Comparison of ENCODE assay signal across 8 mouse cellular contexts in genomic region chr10:52704101-52705051, GRCm38 (mm10). TPM values are rescaled to one million over a fixed set of nuclear protein-coding genes. Genes with fewer than 3 reads are reported as not detected.
DNase-seq lines count a peak whose midpoint lies in the region; ATAC-seq lines count a peak whose summit lies in the region.

No protein-coding gene starts in this region.

- H3K9me3 ChIP-seq in lung, embryonic 16.5 days (ENCODE audit: control insufficient read depth, low read length): no peaks in the 10 kb centered on the region
- H3K9me3 ChIP-seq in kidney, embryonic 15.5 days (replicated peaks): no peaks in the 10 kb centered on the region
- no peaks in the 10 kb centered on the region for H3K9me3 ChIP-seq in liver, embryonic 12.5 days (replicated peaks)

- H3K4me2 ChIP-seq in lung, embryonic 16.5 days (ENCODE audit: low read depth, low read length): peak overlapping the region; percentile 59
- H3K4me2 ChIP-seq in kidney, embryonic 15.5 days: peak overlapping the region; percentile 88
- H3K4me2 ChIP-seq in liver, embryonic 12.5 days: peak overlapping the region; percentile 56

- no peak overlapping the region for H3K27ac ChIP-seq in lung, embryonic 16.5 days (ENCODE audit: low read length)
- H3K27ac ChIP-seq in kidney, embryonic 15.5 days: 0 out of 2 replicates have a peak overlapping the region, but pooled peaks have one; percentile 18
- H3K27ac ChIP-seq in liver, embryonic 12.5 days: no peak overlapping the region

- peak overlapping the region; percentile 41 for H3K4me3 ChIP-seq in lung, embryonic 16.5 days (ENCODE audit: low read length)
- H3K4me3 ChIP-seq in kidney, embryonic 15.5 days (replicated peaks): peak overlapping the region; percentile 47
- H3K4me3 ChIP-seq in liver, embryonic 12.5 days: peak overlapping the region; percentile 7

- peaks cover 7% of the 10 kb centered on the region for H3K4me1 ChIP-seq in lung, embryonic 16.5 days (replicated peaks; ENCODE audit: control insufficient read depth, insufficient read depth, low read length)
- H3K4me1 ChIP-seq in kidney, embryonic 15.5 days: peaks cover 15% of the 10 kb centered on the region
- no peaks in the 10 kb centered on the region for H3K4me1 ChIP-seq in liver, embryonic 12.5 days

- ATAC-seq in lung, embryonic 16.5 days (ENCODE audit: low read depth): peak; percentile 82
- peak; percentile 81 for ATAC-seq in kidney, embryonic 15.5 days (replicated peaks; ENCODE audit: low FRiP score)
- ATAC-seq in liver, embryonic 12.5 days: no peak
- no peak for ATAC-seq in inflammation-experienced regulatory T-cells, adult 6 months

- peak overlapping the region; percentile 44 for H3K9ac ChIP-seq in lung, embryonic 16.5 days (ENCODE audit: low read length)
- peak overlapping the region; percentile 47 for H3K9ac ChIP-seq in kidney, embryonic 15.5 days
- H3K9ac ChIP-seq in liver, embryonic 12.5 days: no peak overlapping the region

- H3K27me3 ChIP-seq in lung, embryonic 16.5 days (ENCODE audit: control insufficient read depth, insufficient read depth, low read depth, low read length): no peaks in the 10 kb centered on the region
- no peaks in the 10 kb centered on the region for H3K27me3 ChIP-seq in kidney, embryonic 15.5 days
- peaks cover 10% of the 10 kb centered on the region; the same call in 1 of the 2 replicates for H3K27me3 ChIP-seq in liver, embryonic 12.5 days (replicated peaks)

- DNase-seq in lung, adult 18-20 months: no peak
- peak; percentile 5 to 13 for DNase-seq in cerebellum, postnatal 36 days
- peak; percentile 7 for DNase-seq in gastrocnemius, postnatal 25 days
- DNase-seq in right cerebral cortex, postnatal 10 days (ENCODE audit: low spot score in 2 of 2): peak; percentile 81 to 82

- H3K36me3 ChIP-seq in lung, embryonic 16.5 days (ENCODE audit: control insufficient read depth, insufficient read depth, low read length): no peaks in the 10 kb centered on the region
- H3K36me3 ChIP-seq in kidney, embryonic 15.5 days: no peaks in the 10 kb centered on the region
- H3K36me3 ChIP-seq in liver, embryonic 12.5 days: no peaks in the 10 kb centered on the region

- WGBS in lung, embryonic 16.5 days: 2% methylated on average over 31 of the region's 31 CpGs
- 1% methylated on average over 31 of the region's 31 CpGs for WGBS in kidney, embryonic 15.5 days
- WGBS in liver, embryonic 12.5 days (ENCODE audit: insufficient replicate concordance): 6% methylated on average over 31 of the region's 31 CpGs

RNA-seq across cellular contexts. Expression of gene Slc35f1, which starts 14.0 kb away (rescaled TPM):
- polyA plus RNA-seq in lung, embryonic 16.5 days (2015; fragmentation: Nextera tagmentation; extraction: Ambion mirVana): 0.93 and 1.1 TPM in 2 replicates
- under 1 TPM; 0.38 to 0.46 TPM for total RNA-seq in gastrocnemius, postnatal 25 days (2021)
- polyA plus RNA-seq in kidney, embryonic 15.5 days (2015; fragmentation: Nextera tagmentation; extraction: Ambion mirVana): 3.2 and 4.1 TPM in 2 replicates
- polyA plus RNA-seq in liver, embryonic 12.5 days (2016; fragmentation: Nextera tagmentation; extraction: Ambion mirVana): 0.10 and 0.14 TPM in 2 replicates
- not detected for polyA plus RNA-seq in inflammation-experienced regulatory T-cells, adult 6 months (2017; shearing (Covaris generic))

Comparison
In these comparisons a context has a peak if more than half of its experiments do, and no peak if none do; other contexts are left out.
1. ATAC-seq: peak in lung, embryonic 16.5 days (single experiment) and kidney, embryonic 15.5 days (single experiment); none in liver, embryonic 12.5 days (single experiment) and inflammation-experienced regulatory T-cells, adult 6 months (single experiment).
2. DNase-seq: peak in cerebellum, postnatal 36 days (2 of 2), gastrocnemius, postnatal 25 days (single experiment) and right cerebral cortex, postnatal 10 days (2 of 2); none in lung, adult 18-20 months (0 of 2).
3. Peak in every context shown above with its lines, with median percentiles within 50 percentile points of each other: H3K4me2 ChIP-seq and H3K4me3 ChIP-seq.